Mouse (Mus musculus) megakaryocyte, embryonic 14.5 days (primary cell): ENCODE data around the gene Rab25. TPM values are rescaled to one million over a fixed set of nuclear protein-coding genes. Genes with fewer than 3 reads are reported as not detected.
"Not testable (repeated sequence)": the region's sequence is repeated elsewhere in the genome, so short reads cannot be mapped to it uniquely, and the experiment has no call there.

Experiments
- H3K27me3 ChIP-seq: replicated peaks from 2 replicates; pipeline ENCODE3; 2012; ENCODE audit warnings: inconsistent platforms
- H3K36me3 ChIP-seq: replicated peaks from 2 replicates; pipeline ENCODE3; 2012; ENCODE audit warnings: low read length, inconsistent platforms, mixed read lengths
- H3K4me1 ChIP-seq: 2 replicates; pipeline ENCODE4 v1.6.1; 2012; ENCODE audit warnings: inconsistent platforms
- H3K4me3 ChIP-seq: replicated peaks from 2 replicates; pipeline ENCODE3; 2012; ENCODE audit warnings: moderate library complexity, mild to moderate bottlenecking, inconsistent platforms
- H3K9me3 ChIP-seq: 2 replicates; pipeline ENCODE4 v1.6.1; 2012; ENCODE audit warnings: inconsistent platforms
- FLI1 ChIP-seq: IDR thresholded peaks from 2 replicates; pipeline ENCODE4 v1.6.1; 2012; ENCODE audit warnings: low read length, inconsistent platforms, mixed read lengths
- GATA1 ChIP-seq: IDR thresholded peaks from 3 replicates; pipeline ENCODE4 v1.6.1; 2012; ENCODE audit warnings: mixed read lengths, low read length, inconsistent platforms, borderline replicate concordance
- polyA plus RNA-seq: library from polyadenylated mRNA; stranded (reverse); fragments of >175 nt; gene quantifications from 2 replicates; pipeline ENCODE4 v1.2.3, GENCODE M21; 2012; ENCODE audit warnings: low replicate concordance; ENCODE audit not compliant: insufficient read depth

Gene Rab25
- 0.51 TPM in 1 of 2 replicates, not detected in the other for polyA plus RNA-seq

- peaks cover 61% of the 10 kb centered on the region for H3K4me1 ChIP-seq
- TF ChIP-seq FLI1 (no peak), GATA1 (no peak)
- peaks cover 43% of the 10 kb centered on the region for H3K36me3 ChIP-seq
- H3K4me3 ChIP-seq, result no peak within 1 kb of the TSS
- H3K9me3 ChIP-seq, result no peaks in the 10 kb centered on the region
- H3K27me3 ChIP-seq, result no peaks in the 10 kb centered on the region
Measured at GRCm38 (mm10) chr3:88548180-88548917, at the start of gene Rab25. Gene Rab25 (minus strand): TSS chr3:88548300.

- not testable (repeated sequence) for H3K36me3 ChIP-seq, H3K27me3 ChIP-seq, H3K9me3 ChIP-seq, H3K4me3 ChIP-seq
- H3K4me1 ChIP-seq, result peaks cover 41% of the 10 kb centered on the region
Measured at GRCm38 (mm10) chr3:88596547-88596946, 48.4 kb upstream of the Rab25 start.

- TF ChIP-seq GATA1, result no peak
- no peak for TF ChIP-seq FLI1
- H3K4me1 ChIP-seq, result peaks cover 45% of the 10 kb centered on the region
- H3K36me3 ChIP-seq, result peaks cover 7% of the 10 kb centered on the region
- H3K27me3 ChIP-seq, result no peaks in the 10 kb centered on the region
- H3K4me3 ChIP-seq, result no peak overlapping the region
- H3K9me3 ChIP-seq, result no peaks in the 10 kb centered on the region
Measured at GRCm38 (mm10) chr3:88593893-88594580, 45.9 kb upstream of the Rab25 start.

DNA sequence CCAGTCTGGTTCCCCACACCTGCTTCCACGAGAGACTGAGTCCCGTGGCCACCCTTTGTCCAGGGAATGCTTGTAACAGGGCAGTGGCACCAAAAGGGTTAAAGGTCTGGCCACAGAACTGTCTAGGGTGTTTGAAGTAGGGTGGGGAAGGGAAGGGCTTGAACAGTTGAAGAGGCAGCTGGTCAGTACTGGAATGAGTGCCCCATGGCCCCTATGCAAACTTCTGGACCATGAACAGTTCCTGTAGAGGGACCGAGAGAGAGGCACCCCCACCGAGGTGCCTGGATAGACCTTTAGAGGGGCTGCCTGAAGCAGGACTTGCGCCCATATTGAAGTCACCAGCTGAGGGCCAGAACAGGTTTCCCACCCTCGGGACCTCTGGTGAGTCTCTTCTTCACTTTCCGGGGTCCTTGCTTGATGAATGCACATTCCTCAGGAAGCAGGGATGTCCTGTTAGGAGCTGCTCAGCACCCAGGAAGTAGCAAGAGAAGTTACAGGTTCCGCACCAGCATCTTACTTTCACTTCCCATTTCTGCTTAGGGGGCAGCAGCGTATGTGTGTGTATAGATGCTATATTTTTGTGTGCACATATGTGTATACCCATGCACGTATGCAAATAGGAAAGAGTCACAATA, 45.0 kb upstream of the Rab25 start:
- TF ChIP-seq FLI1, result no peak
- TF ChIP-seq GATA1, result no peak
- no peaks in the 10 kb centered on the region for H3K9me3 ChIP-seq
- no peaks in the 10 kb centered on the region for H3K27me3 ChIP-seq
- peaks cover 16% of the 10 kb centered on the region for H3K36me3 ChIP-seq
- peaks cover 45% of the 10 kb centered on the region for H3K4me1 ChIP-seq
- H3K4me3 ChIP-seq, result peak overlapping the region; percentile 86

DNA sequence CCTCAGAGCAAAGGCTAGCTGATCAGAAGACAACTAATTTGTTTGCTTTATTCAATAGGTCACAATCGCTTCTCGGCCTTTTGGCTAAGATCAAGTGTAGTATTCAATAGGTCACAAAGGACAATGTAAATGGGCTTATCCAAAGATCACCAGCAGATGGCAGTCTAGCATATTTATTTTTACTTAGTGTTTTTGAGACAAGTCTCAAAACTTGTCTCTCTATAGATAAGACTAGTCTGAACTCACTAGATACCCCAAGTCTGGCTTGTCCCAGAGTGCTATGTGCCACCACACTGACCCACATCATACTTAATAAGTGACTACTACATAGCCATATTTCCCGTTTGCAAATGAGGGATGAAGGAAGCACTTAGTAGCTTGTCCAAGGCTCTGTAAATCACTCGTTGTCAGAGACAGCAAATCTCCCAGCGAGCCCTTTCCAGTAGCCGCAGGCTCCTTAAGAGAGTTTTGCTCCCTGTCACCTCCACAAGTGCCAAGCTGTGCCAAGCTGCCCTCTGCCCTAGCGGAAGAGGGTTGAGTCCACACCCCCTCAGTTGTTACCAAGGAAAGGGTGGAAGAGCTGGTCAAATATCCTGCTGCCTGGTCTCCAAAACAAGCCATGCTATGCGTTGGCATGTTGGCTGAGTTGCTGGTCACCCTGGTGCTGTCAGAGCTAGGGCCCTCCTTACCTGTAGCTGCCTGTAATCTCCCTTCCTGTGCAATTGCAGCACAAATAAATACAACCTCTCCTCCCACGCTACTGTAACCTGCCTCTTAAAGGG, 44.0 kb upstream of the Rab25 start:
- Histone ChIP-seq H3K4me3 (peak overlapping the region; percentile 86), H3K4me1 (peaks cover 45% of the 10 kb centered on the region), H3K27me3 (no peaks in the 10 kb centered on the region), H3K9me3 (no peaks in the 10 kb centered on the region), H3K36me3 (peaks cover 25% of the 10 kb centered on the region)
- TF ChIP-seq FLI1 (no peak), GATA1 (no peak)

DNA sequence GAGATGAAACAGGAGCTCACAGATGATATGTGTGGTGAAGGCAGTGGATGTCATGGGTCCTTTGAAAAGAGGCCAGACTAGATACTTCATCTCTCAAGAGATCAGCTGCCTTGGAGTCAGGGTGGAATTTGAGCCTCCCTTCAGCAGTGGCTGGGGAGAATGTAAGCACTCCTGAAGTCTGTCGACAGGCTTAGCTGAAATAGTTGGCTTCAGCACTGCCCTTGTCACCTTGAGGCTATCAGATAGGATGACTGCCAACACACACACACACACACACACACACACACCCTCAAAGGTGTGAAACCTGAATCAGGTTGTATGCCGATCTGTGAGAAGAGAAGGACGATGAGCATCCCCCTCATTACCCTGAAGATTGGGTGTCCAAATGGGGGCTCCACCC, 42.9 kb upstream of the Rab25 start:
- Histone ChIP-seq H3K27me3 (no peaks in the 10 kb centered on the region), H3K36me3 (peaks cover 36% of the 10 kb centered on the region), H3K4me1 (peaks cover 41% of the 10 kb centered on the region), H3K9me3 (no peaks in the 10 kb centered on the region), H3K4me3 (no peak overlapping the region)
- no peak for TF ChIP-seq FLI1
- TF ChIP-seq GATA1, result no peak

DNA sequence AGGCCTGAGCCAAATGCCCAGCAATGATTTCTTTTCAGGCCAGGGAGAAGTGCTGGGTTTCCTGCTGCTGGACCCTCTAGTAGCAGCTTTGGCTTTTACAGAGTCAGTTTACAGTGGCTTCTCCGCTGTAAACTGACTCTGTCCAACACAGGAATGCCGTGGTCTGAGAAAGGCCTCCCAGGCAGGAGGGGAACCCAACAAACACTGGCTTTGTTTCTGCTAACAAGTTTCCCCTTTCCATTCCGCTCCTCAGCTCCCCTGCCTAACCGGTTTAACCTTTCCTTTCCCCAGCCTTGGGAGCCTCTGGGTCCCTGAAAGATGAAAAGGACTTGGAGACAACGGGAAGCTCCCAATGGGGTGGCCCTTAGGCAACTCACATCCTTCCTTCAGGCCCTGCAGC, 42.1 kb upstream of the Rab25 start:
- TF ChIP-seq GATA1 (no peak), FLI1 (no peak)
- no peak overlapping the region for H3K4me3 ChIP-seq
- H3K27me3 ChIP-seq, result no peaks in the 10 kb centered on the region
- H3K9me3 ChIP-seq, result no peaks in the 10 kb centered on the region
- H3K36me3 ChIP-seq, result peaks cover 44% of the 10 kb centered on the region
- peaks cover 39% of the 10 kb centered on the region for H3K4me1 ChIP-seq

GRCm38 (mm10) chr3:88586640-88587039, 38.5 kb upstream of the Rab25 start:
- no peaks in the 10 kb centered on the region for H3K27me3 ChIP-seq
- H3K9me3 ChIP-seq, result no peaks in the 10 kb centered on the region
- H3K4me3 ChIP-seq, result no peak overlapping the region
- peaks cover 70% of the 10 kb centered on the region for H3K36me3 ChIP-seq
- peaks cover 12% of the 10 kb centered on the region for H3K4me1 ChIP-seq
- no peak for TF ChIP-seq FLI1
- TF ChIP-seq GATA1, result no peak

DNA sequence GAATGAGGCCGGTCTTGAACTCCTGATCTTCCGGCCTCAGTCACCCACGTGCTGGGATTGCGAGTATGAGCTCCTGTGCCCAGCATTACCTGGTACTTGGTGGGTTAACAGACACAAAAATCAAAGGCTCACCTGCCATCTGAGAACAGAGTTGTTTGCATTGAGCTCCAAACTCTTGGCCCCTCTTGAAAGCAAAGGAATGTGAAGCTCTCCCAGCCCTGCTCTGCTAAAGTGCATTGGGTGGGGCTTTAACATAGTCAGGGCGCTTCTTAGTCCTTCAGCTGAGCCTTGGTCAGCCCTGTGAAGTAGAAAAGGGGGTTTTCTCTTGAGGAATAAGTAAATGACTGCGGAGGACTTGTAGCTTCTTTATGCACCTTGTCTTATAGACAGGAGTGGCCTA, 37.7 kb upstream of the Rab25 start:
- Histone ChIP-seq H3K4me1 (peaks cover 12% of the 10 kb centered on the region), H3K4me3 (no peak overlapping the region), H3K27me3 (no peaks in the 10 kb centered on the region), H3K9me3 (no peaks in the 10 kb centered on the region), H3K36me3 (peaks cover 70% of the 10 kb centered on the region)
- no peak for TF ChIP-seq GATA1
- TF ChIP-seq FLI1, result no peak
